Mouse (Mus musculus) embryonic facial prominence, embryonic 10.5 days (tissue): ENCODE measurements at regions not wholly inside any gene's neighbourhood (a gene's known extent, or its start where the extent isn't known, plus 50 kb on each side); places are given as distances from the start of the nearest gene placed in this dataset.

ENCODE experiments used
- DNase-seq: peaks from one replicate; pipeline ENCODE4 v3.0.0-alpha.2; 2017; ENCODE audit warnings: low spot score
- H3K27ac ChIP-seq: fragments of 300-500 bp; sonication (generic); replicated peaks from 2 replicates; pipeline ENCODE4 v1.5.1; 2016; ENCODE audit warnings: mild to moderate bottlenecking
- H3K27me3 ChIP-seq: fragments of 300-500 bp; sonication (generic); replicated peaks from 2 replicates; pipeline ENCODE4 v1.6.1; 2016; ENCODE audit warnings: low read depth, mild to moderate bottlenecking; ENCODE audit not compliant: poor library complexity, severe bottlenecking
- H3K36me3 ChIP-seq: fragments of 300-500 bp; sonication (generic); replicated peaks from 2 replicates; pipeline ENCODE4 v1.6.1; 2016; ENCODE audit warnings: mild to moderate bottlenecking, moderate library complexity
- H3K4me1 ChIP-seq: fragments of 300-500 bp; sonication (generic); 2 replicates; pipeline ENCODE4 v1.6.1; 2016
- H3K4me3 ChIP-seq: fragments of 300-500 bp; sonication (generic); 2 replicates; pipeline ENCODE4 v1.5.1; 2016; ENCODE audit warnings: mild to moderate bottlenecking, moderate library complexity
- H3K9me3 ChIP-seq: fragments of 300-500 bp; sonication (generic); 2 replicates; pipeline ENCODE4 v1.6.1; 2016; ENCODE audit warnings: mild to moderate bottlenecking
- WGBS: fragments of 180-500 bp; shearing (Covaris S2); methylation state at CpG from one replicate; pipeline ENCODE4 v1.1.7; 2016; 5-methylcytosine and 5-hydroxymethylcytosine counted together

DNA sequence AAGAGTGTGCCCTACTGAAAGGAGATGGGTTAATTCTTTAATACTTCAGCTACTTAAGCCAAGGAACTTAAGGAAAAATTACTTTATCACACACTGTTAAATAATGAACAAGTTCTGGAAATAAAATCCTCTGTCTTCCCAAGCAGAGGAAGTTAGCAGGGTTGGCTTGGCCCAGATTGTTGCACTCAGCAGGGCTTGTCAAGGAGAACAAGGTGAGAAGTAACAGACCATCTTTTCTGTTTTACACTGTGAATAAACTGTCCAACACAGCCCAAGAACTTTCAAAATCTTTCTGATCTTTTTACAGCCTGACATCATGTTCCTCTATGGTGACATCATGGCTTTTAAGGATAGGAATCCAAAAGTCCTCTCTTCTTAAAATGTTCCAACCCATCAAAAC is 789.1 kb downstream of the 5730522E02Rik start:
- H3K4me1 ChIP-seq, result no peaks in the 10 kb centered on the region
- H3K27ac ChIP-seq, result no peak overlapping the region
- H3K4me3 ChIP-seq, result no peak overlapping the region
- DNase-seq, result no peak
- no peaks in the 10 kb centered on the region for H3K9me3 ChIP-seq
- H3K36me3 ChIP-seq, result no peaks in the 10 kb centered on the region
- no peaks in the 10 kb centered on the region for H3K27me3 ChIP-seq

DNA sequence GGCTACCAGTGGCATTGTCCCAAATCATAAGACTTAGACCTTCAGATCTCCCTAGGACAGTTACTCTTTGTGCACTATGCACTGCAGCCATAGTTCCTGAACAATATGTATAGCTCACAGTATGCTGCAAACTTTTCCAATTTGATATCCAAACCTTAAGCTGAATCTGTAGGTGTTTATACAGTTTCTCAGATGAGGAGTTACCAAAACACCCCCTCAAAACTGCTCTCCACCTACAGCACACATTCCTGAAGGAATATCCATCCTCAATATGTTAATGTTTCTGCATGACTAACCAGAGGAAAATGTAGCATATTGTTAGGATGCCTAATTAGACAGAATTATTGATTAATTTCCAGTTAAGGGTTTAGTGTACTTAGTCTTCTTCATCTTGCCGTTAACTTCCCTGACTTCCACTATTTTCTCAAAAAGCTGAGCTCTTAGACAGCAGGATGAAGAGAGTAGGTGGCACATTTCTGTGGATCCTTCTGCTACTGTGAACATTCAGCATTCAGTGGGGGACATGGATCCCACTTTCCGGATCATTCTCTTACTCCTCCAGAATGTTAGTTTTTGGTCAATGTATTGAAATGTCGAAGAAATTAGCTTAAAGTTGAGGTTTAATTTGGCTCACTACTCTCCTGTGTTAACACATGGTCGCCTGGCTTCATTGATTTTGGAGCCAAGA is 800.0 kb downstream of the 5730522E02Rik start:
- 86% methylated on average over 4 of the region's 4 CpGs for WGBS
- Histone ChIP-seq H3K4me1 (no peaks in the 10 kb centered on the region), H3K9me3 (no peaks in the 10 kb centered on the region), H3K4me3 (no peak overlapping the region), H3K27me3 (no peaks in the 10 kb centered on the region), H3K27ac (no peak overlapping the region), H3K36me3 (no peaks in the 10 kb centered on the region)
- DNase-seq, result no peak

DNA sequence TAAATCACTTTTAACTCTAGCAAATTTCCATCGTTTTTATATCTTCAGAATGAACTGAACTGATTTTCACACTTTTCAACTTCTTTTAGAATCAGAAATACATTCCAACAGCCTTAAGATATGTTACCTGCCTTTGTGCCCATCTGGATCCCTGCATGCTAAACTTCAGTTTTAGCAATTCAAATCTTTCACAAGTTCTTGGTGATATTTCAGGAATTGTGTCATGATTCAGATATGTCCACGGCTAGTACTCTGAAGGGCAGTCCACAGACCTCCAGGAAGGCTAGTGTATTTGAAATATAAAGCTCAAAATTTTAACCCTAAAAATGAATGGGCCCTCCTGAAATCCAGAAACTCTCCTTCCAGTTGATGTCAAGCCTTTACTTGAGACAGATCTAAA is 818.9 kb downstream of the 5730522E02Rik start:
- Histone ChIP-seq H3K27me3 (no peaks in the 10 kb centered on the region), H3K4me3 (no peak overlapping the region), H3K27ac (no peak overlapping the region), H3K36me3 (no peaks in the 10 kb centered on the region), H3K9me3 (no peaks in the 10 kb centered on the region), H3K4me1 (no peaks in the 10 kb centered on the region)
- WGBS, result 76% methylated on average over 2 of the region's 2 CpGs
- no peak for DNase-seq

DNA sequence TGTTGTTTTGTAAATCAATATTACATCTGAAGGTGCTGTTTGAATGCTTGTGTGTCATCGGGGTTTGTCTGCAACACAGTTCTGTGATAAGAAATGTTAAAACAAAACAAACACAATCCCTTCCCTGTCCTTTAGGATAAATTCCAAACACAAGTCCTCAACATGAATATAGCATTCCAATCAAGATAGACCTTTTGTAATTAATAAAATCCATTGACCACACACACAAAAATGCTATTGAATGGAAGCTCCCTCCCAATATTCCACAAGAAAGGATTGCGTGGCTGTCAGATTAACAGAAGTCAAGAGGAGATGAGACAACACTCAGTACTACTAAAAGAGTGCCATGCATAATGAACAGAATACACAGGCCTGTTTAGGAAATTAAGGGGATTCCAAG is 843.5 kb downstream of the 5730522E02Rik start:
- no peaks in the 10 kb centered on the region for H3K36me3 ChIP-seq
- 71% methylated on average over 2 of the region's 2 CpGs for WGBS
- H3K9me3 ChIP-seq, result no peaks in the 10 kb centered on the region
- no peak overlapping the region for H3K4me3 ChIP-seq
- DNase-seq, result no peak
- H3K27ac ChIP-seq, result no peak overlapping the region
- H3K27me3 ChIP-seq, result no peaks in the 10 kb centered on the region
- peaks cover 32% of the 10 kb centered on the region for H3K4me1 ChIP-seq

DNA sequence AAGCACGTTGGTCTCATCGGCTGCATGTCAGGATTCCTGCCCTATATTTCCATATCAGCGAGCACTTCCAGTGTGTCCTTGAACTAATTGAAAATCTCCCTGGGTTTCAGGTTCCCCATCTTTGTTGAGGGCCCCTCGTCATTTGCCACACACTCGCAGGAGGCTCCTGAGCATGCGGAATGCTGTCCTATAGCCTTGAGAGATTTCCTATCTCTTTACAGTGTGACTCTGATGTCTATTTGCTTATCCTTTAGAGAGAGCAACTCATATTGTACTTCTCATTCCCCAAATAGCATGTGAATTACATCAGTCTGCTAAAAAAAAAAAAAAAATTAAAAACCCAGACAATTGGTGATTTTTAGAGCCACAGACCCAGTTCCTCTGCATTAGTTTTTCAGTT is 845.1 kb downstream of the 5730522E02Rik start:
- Histone ChIP-seq H3K27ac (no peak overlapping the region), H3K4me3 (no peak overlapping the region), H3K9me3 (no peaks in the 10 kb centered on the region), H3K27me3 (no peaks in the 10 kb centered on the region), H3K4me1 (peaks cover 32% of the 10 kb centered on the region), H3K36me3 (no peaks in the 10 kb centered on the region)
- WGBS, result 56% methylated on average over 6 of the region's 6 CpGs
- no peak for DNase-seq

DNA sequence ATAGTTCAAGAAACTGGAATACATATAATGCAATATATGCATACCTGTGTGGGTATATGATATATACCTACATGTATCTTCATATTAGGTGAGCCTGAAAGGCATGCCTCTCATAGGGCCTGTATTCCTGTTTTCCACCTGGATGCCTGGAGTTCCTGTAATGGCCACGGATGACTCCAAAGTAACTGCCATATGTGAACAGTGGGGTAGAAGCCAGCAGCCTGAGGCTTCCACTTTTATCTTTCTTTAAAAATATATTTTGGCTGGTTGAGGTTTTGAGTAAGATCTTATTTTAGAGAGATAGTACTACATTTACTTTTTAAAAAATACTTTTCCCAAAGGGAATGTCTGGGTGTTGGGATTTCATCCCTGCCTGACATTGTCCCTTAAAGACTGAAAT is 850.8 kb downstream of the 5730522E02Rik start:
- 74% methylated on average over 1 of the region's 1 CpGs for WGBS
- Histone ChIP-seq H3K27me3 (no peaks in the 10 kb centered on the region), H3K27ac (no peak overlapping the region), H3K4me1 (peaks cover 34% of the 10 kb centered on the region), H3K4me3 (no peak overlapping the region), H3K9me3 (no peaks in the 10 kb centered on the region), H3K36me3 (no peaks in the 10 kb centered on the region)
- DNase-seq, result no peak

DNA sequence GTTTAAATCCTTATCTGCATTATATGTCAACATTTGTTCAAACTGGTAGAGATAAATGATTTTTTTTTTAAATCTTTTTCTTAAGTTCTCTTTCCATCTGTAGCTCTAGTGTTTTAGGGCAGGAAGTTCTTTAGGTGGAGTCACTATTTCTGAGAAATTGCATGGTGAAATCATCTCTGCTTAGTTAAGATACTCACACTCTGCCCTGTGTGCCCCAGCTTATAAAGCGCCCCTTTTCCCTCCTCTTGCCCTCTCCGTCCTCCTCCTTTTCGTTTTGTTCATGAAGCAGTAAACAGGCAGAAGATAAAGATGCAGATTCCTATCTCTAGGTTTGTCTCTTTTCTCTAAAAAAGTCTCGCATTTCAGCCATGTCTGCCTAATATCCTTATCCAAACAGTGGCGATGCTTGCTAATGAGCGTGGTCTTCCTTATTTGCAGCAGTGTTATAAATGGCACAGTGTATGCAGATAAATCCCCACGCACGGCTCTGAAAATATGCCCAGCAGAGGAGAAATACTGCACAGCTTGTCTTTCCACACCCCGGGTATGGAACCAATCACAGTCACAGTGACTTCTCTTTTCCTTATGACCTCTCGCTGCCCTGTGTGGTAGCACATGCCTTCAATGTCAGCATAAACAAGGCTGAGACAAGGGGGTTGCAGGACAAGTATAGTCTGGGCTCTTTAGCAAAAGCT is 852.7 kb downstream of the 5730522E02Rik start:
- no peaks in the 10 kb centered on the region for H3K36me3 ChIP-seq
- H3K4me3 ChIP-seq, result peak overlapping the region; percentile 47
- WGBS, result 19% methylated on average over 10 of the region's 10 CpGs
- no peaks in the 10 kb centered on the region for H3K27me3 ChIP-seq
- DNase-seq, result peak; percentile 54
- peaks cover 29% of the 10 kb centered on the region for H3K4me1 ChIP-seq
- no peaks in the 10 kb centered on the region for H3K9me3 ChIP-seq
- peak overlapping the region; percentile 86 for H3K27ac ChIP-seq

DNA sequence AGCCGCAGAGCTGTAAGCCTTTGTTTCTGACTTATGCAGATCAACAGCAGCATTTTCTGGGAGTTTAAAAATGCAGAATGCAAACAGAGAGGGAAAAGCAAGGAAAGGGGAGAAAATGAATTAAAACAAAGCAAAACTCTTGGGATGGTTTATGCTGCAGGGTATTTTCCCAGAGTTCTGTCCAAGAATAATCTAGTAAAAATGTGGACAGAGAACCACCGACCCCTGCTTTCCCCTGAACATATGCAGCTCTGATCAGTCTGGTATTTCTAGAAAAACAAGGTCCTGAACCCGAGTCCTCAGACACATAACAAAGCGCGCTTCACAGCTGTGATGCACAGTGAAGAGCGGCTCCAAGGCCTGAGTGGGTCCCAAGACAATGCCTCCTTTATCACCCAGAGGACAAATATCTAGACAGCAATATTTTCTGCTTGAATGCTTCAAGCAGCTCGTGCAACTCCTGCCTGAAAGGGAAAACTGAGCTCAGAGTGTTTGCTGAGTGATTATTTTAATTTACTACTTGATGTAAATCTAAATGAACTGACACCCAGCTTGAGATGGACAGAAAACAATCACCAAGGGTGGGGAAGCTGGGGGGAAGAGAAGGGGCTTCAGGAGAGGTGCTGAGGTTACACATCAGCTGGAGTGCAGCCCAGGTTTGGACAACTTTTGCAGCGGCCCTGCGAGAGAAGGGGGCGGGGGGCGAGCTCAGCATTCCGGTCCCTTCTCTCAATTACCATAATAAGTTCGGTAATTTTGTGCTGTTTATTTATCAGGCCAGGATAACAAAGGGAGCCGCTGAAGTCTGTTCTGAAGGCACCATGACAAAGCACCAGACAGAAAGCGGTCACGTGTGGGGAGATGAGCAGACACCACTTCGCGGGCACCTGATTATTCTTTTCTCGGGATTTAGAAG is 853.6 kb downstream of the 5730522E02Rik start:
- 3% methylated on average over 19 of the region's 19 CpGs for WGBS

DNA sequence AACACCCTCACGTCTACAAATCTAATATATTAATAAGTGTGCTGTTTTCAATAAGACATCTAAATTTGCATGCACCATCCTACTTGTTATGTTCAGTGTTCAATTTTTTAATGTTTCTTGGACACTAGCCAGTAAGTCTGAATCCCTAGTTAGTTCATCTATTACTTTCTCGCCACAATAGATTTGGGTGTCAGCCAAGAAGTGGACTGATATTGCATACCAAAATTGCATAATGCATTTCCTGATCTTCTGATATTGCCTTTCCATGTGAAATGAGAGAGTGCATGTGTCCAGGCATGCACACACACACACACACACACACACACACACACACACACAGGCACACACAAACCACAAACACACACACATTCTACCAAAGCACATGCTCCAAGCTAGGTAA is 874.9 kb downstream of the 5730522E02Rik start:
- no peak overlapping the region for H3K4me3 ChIP-seq
- H3K27me3 ChIP-seq, result no peaks in the 10 kb centered on the region
- no peaks in the 10 kb centered on the region for H3K4me1 ChIP-seq
- no peaks in the 10 kb centered on the region for H3K9me3 ChIP-seq
- no peaks in the 10 kb centered on the region for H3K36me3 ChIP-seq
- no peak overlapping the region for H3K27ac ChIP-seq
- 84% methylated on average over 2 of the region's 2 CpGs for WGBS
- DNase-seq, result no peak

More for the DNA sequence above, 853.6 kb downstream of the 5730522E02Rik start:
- peaks cover 29% of the 10 kb centered on the region for H3K4me1 ChIP-seq
- peak overlapping the region; percentile 47 for H3K4me3 ChIP-seq
- H3K27me3 ChIP-seq, result no peaks in the 10 kb centered on the region
- H3K27ac ChIP-seq, result peak overlapping the region; percentile 86
- no peaks in the 10 kb centered on the region for H3K36me3 ChIP-seq
- no peaks in the 10 kb centered on the region for H3K9me3 ChIP-seq
- peak; percentile 65 for DNase-seq

DNA sequence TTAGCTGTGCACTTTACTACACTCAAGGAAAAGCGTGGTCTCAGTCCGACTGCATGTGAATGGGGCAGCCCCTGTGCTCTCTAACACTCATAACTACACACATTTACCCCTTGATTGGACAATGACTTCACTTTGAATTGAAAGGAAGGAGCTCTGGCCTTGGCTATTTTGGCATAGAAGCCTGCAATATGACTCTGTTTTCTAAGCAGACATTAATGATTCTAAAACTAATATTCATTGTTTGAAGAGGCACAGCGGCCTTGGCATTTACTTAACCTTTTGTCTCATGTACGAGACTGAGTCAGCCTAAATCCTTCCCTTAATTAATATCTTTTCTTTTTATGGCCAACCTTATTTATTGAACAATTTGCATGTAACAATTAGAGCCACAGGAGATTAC is 879.9 kb downstream of the 5730522E02Rik start:
- H3K27me3 ChIP-seq, result no peaks in the 10 kb centered on the region
- no peak for DNase-seq
- H3K9me3 ChIP-seq, result no peaks in the 10 kb centered on the region
- no peak overlapping the region for H3K4me3 ChIP-seq
- H3K4me1 ChIP-seq, result no peaks in the 10 kb centered on the region
- no peaks in the 10 kb centered on the region for H3K36me3 ChIP-seq
- H3K27ac ChIP-seq, result no peak overlapping the region
- WGBS, result 82% methylated on average over 4 of the region's 4 CpGs

DNA sequence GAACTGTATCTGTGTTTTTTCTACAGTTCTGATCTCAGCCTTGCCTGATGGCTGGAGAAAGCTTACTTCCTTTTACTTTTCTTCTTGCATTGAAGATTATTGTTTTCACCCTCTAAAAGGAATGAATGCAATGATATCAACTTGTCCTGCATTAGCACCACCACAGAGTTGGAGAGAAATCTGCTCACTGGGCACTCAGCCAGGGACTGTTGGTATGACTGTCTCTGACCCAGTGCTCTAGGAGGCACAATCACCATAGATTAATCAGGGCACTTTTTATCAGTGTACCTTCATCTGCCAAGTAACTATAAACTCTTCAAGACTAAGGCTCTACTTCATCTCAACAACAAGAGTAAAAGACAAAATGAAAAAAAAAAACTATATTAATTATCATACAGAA is 888.1 kb downstream of the 5730522E02Rik start:
- no peaks in the 10 kb centered on the region for H3K9me3 ChIP-seq
- no peaks in the 10 kb centered on the region for H3K4me1 ChIP-seq
- H3K36me3 ChIP-seq, result no peaks in the 10 kb centered on the region
- H3K4me3 ChIP-seq, result no peak overlapping the region
- no peak for DNase-seq
- no peaks in the 10 kb centered on the region for H3K27me3 ChIP-seq
- H3K27ac ChIP-seq, result no peak overlapping the region

DNA sequence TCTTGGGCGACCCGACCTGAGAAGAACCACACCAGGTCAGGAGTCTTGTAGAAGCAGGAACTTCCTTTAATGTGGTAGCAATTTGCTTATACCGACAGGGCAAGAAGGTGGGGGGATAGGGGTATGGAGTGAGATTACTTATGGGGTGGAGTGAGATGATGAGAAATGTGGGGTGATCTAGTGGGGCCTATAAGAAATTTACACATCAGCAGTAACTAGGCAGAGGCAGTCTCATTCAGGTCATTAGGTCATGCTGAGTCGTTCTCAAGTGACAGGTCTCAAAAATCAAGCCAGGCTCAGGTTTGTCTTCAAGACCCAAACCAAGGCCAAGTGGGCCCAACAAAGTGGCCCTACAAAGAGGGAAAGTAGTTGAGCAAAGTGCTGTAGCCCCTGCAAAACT is 889.1 kb downstream of the 5730522E02Rik start:
- WGBS, result 81% methylated on average over 4 of the region's 4 CpGs
- Histone ChIP-seq H3K9me3 (no peaks in the 10 kb centered on the region), H3K27me3 (no peaks in the 10 kb centered on the region), H3K4me3 (no peak overlapping the region), H3K4me1 (no peaks in the 10 kb centered on the region), H3K27ac (no peak overlapping the region), H3K36me3 (no peaks in the 10 kb centered on the region)
- DNase-seq, result no peak
